Mouse (Mus musculus) limb, embryonic 10.5 days (tissue): Measurements from ENCODE around the gene Fam185a. TPM values are rescaled to one million over a fixed set of nuclear protein-coding genes. Genes with fewer than 3 reads are reported as not detected.

ENCODE experiments used
- DNase-seq: peaks from one replicate; pipeline ENCODE4 v3.0.0-alpha.2; 2017; ENCODE audit warnings: low spot score
- H3K27ac ChIP-seq: fragments of 300-500 bp; sonication (generic); 2 replicates; pipeline ENCODE4 v1.5.1; 2016; ENCODE audit warnings: mild to moderate bottlenecking
- H3K27me3 ChIP-seq: fragments of 300-500 bp; sonication (generic); 2 replicates; pipeline ENCODE4 v1.6.1; 2016; ENCODE audit warnings: low read depth, mild to moderate bottlenecking; ENCODE audit not compliant: poor library complexity, severe bottlenecking
- H3K36me3 ChIP-seq: fragments of 300-500 bp; sonication (generic); 2 replicates; pipeline ENCODE4 v1.6.1; 2016; ENCODE audit warnings: mild to moderate bottlenecking, moderate library complexity
- H3K4me1 ChIP-seq: fragments of 300-500 bp; sonication (generic); 2 replicates; pipeline ENCODE4 v1.6.1; 2016
- H3K4me3 ChIP-seq: fragments of 300-500 bp; sonication (generic); 2 replicates; pipeline ENCODE4 v1.5.1; 2016; ENCODE audit warnings: mild to moderate bottlenecking, moderate library complexity
- H3K9me3 ChIP-seq: fragments of 300-500 bp; sonication (generic); replicated peaks from 2 replicates; pipeline ENCODE4 v1.6.1; 2016; ENCODE audit warnings: mild to moderate bottlenecking
- WGBS: fragments of 180-500 bp; shearing (Covaris S2); methylation state at CpG from one replicate; pipeline ENCODE4 v1.1.7; 2016; 5-methylcytosine and 5-hydroxymethylcytosine counted together
- polyA plus RNA-seq: library from polyadenylated mRNA; unstranded; fragments of >200 nt; fragmentation: Nextera tagmentation; extraction: Ambion mirVana; gene quantifications from 2 replicates; pipeline ENCODE4 v1.2.1, GENCODE M21; 2016

The Fam185a gene
- polyA plus RNA-seq, 1 experiment from 2014 or later = 6.9 TPM

- Histone ChIP-seq H3K27me3 (no peaks in the 10 kb centered on the region), H3K4me3 (no peak overlapping the region), H3K27ac (no peak overlapping the region), H3K9me3 (no peaks in the 10 kb centered on the region), H3K4me1 (0 out of 2 replicates have a peak, but pooled peaks cover 4% of the 10 kb centered on the region), H3K36me3 (no peaks in the 10 kb centered on the region)
- DNase-seq = no peak
- WGBS = 61% methylated on average over 13 of the region's 13 CpGs
These were observed 33.0 kb upstream of the Fam185a start for GRCm38 (mm10) chr5:21391616-21392384.

GRCm38 (mm10) chr5:21394562-21394961 lies 30.2 kb upstream of the Fam185a start:
- DNase-seq = no peak
- no peaks in the 10 kb centered on the region for H3K36me3 ChIP-seq
- 79% methylated on average over 2 of the region's 2 CpGs for WGBS
- 0 out of 2 replicates have a peak, but pooled peaks cover 4% of the 10 kb centered on the region for H3K4me1 ChIP-seq
- H3K9me3 ChIP-seq = no peaks in the 10 kb centered on the region
- no peak overlapping the region for H3K27ac ChIP-seq
- H3K27me3 ChIP-seq = no peaks in the 10 kb centered on the region
- H3K4me3 ChIP-seq = no peak overlapping the region

DNA sequence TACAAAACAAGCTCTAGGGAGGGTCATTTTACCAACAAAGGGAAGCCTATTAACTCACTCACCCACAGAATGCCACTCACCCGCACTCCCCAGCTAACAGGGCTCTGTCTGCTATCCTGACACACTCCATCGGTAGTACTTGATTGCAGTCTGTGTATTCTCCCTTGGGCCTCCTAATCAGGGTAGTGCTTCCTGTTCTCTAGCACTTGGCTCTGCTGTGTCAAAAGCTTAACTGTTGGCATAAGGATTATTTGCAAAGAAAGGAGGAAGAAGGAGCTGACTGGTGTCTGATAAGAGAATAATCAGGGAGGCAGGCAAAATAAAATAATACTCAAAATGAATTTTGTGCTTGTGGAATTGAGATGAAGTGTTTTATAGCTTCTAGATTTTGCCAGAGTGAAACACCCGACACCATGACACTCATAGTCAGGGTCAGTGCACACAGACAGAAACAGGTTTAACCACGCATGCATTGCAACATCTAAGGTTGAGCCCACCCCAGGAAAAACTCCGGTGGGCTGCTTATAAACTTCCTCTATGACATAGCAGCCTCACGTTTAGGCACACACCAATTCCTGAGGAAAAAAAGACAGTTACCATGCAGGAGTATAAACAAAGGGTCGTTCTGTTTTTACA lies 29.4 kb upstream of the Fam185a start:
- Histone ChIP-seq H3K36me3 (no peaks in the 10 kb centered on the region), H3K27me3 (no peaks in the 10 kb centered on the region), H3K4me1 (0 out of 2 replicates have a peak, but pooled peaks cover 4% of the 10 kb centered on the region), H3K9me3 (no peaks in the 10 kb centered on the region), H3K4me3 (no peak overlapping the region), H3K27ac (no peak overlapping the region)
- no peak for DNase-seq
- WGBS = 69% methylated on average over 7 of the region's 7 CpGs

GRCm38 (mm10) chr5:21411261-21411666 lies 13.5 kb upstream of the Fam185a start:
- Histone ChIP-seq H3K36me3 (no peaks in the 10 kb centered on the region), H3K9me3 (no peaks in the 10 kb centered on the region), H3K4me1 (no peaks in the 10 kb centered on the region), H3K4me3 (no peak overlapping the region), H3K27ac (no peak overlapping the region), H3K27me3 (no peaks in the 10 kb centered on the region)
- WGBS = 89% methylated on average over 5 of the region's 5 CpGs
- no peak for DNase-seq

- Histone ChIP-seq H3K27me3 (no peaks in the 10 kb centered on the region), H3K4me1 (no peaks in the 10 kb centered on the region), H3K27ac (no peak overlapping the region), H3K36me3 (no peaks in the 10 kb centered on the region), H3K9me3 (no peaks in the 10 kb centered on the region), H3K4me3 (no peak overlapping the region)
- 85% methylated on average over 5 of the region's 5 CpGs for WGBS
- no peak for DNase-seq
These were observed 12.7 kb upstream of the Fam185a start for GRCm38 (mm10) chr5:21412056-21412455.

GRCm38 (mm10) chr5:21413322-21413721 lies 11.4 kb upstream of the Fam185a start:
- WGBS = 92% methylated on average over 3 of the region's 3 CpGs
- no peak for DNase-seq
- Histone ChIP-seq H3K27ac (no peak overlapping the region), H3K4me1 (no peaks in the 10 kb centered on the region), H3K4me3 (no peak overlapping the region), H3K36me3 (no peaks in the 10 kb centered on the region), H3K27me3 (no peaks in the 10 kb centered on the region), H3K9me3 (no peaks in the 10 kb centered on the region)

DNA sequence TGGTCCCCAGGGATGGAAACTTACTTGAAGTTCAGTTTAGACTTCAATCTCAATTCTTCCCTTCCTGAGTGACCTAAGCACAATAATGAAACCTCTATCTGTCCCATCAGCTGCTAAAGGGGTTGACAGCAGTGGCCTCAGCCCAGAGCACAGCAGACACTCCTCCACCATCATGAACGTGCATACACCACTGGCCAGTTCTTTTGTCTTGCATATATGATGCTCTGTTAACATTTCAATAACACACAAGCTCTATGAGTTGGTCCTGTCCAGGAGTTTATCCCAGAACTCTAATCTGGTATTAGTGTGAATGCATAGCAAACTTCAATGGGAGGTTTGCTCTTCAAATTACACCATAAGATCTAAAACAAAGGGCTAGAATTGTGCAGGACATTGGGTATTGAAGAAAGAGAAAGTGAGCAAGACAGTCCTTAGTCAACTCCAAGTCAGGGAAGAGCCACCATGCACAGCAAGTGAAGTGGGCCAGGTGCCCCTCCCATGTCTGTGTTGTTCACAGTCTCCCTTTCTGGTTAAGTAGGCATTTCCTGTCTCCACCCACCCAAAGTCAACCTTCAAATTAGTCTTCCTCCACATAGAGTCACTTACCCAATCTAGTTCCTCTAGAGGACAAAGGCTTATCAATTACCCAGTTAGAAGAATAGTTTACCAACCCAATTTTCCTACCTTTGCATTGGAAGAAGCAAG lies 10.5 kb upstream of the Fam185a start:
- H3K4me3 ChIP-seq = no peak overlapping the region
- WGBS = 72% methylated on average over 1 of the region's 1 CpGs

DNA sequence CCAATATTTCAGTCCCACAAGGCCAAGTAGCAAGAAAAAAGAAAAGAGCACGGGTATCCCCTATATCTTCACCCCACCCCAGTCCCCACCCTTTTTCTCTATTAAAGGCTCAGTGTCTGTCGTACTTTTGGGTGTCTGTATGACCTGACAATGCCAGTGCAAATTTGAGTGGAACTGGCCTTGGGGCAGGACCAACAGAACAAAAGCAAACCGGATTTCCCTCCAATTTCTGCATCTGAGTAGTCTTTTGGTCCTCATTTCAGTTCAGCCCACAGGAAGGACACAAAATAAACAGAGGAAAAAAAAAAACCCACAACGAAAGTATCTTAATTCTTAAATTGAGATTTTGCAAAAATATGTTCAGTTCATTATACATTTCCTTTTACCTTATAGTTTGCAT lies 6.1 kb upstream of the Fam185a start:
- Histone ChIP-seq H3K27me3 (no peaks in the 10 kb centered on the region), H3K27ac (no peak overlapping the region), H3K36me3 (no peaks in the 10 kb centered on the region), H3K4me1 (no peaks in the 10 kb centered on the region), H3K9me3 (no peaks in the 10 kb centered on the region), H3K4me3 (no peak overlapping the region)
- whole genome bisulfite sequencing = 76% methylated on average over 4 of the region's 4 CpGs
- no peak for DNase-seq

More for the DNA sequence above, 10.5 kb upstream of the Fam185a start:
- Histone ChIP-seq H3K36me3 (no peaks in the 10 kb centered on the region), H3K27ac (no peak overlapping the region), H3K9me3 (no peaks in the 10 kb centered on the region), H3K4me1 (no peaks in the 10 kb centered on the region), H3K27me3 (no peaks in the 10 kb centered on the region)
- no peak for DNase-seq

- Histone ChIP-seq H3K27me3 (no peaks in the 10 kb centered on the region), H3K4me1 (peaks cover 6% of the 10 kb centered on the region), H3K27ac (no peak overlapping the region), H3K36me3 (no peaks in the 10 kb centered on the region), H3K4me3 (no peak overlapping the region), H3K9me3 (no peaks in the 10 kb centered on the region)
- no peak for DNase-seq
- WGBS = 58% methylated on average over 1 of the region's 1 CpGs
These were observed 4.1 kb upstream of the Fam185a start for GRCm38 (mm10) chr5:21420609-21421008.

DNA sequence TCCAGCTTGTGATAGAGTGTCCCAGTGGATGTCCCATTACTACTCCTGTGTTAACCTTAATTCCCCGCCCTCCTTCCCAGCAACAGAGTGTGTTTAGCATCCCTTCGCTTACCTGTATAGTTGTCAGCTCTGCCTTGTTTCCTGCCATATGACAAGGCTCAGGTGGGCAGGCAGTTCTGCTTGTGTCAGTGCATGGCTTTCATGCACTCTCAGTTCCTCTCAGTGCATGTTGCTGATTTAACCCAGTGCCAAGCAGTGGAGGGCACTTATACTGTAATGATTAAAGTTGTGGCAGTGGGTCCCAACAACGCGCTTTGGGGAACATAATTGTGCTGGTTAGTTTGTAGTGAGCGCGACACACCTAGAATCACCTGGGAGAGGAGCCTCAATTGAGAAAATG lies 1.9 kb downstream of the Fam185a start:
- DNase-seq = no peak
- H3K9me3 ChIP-seq = no peaks in the 10 kb centered on the region
- H3K36me3 ChIP-seq = no peaks in the 10 kb centered on the region
- no peaks in the 10 kb centered on the region for H3K27me3 ChIP-seq
- H3K4me3 ChIP-seq = no peak overlapping the region; the same call in 1 of the 2 replicates
- peaks cover 20% of the 10 kb centered on the region for H3K4me1 ChIP-seq
- WGBS = 93% methylated on average over 6 of the region's 6 CpGs
- H3K27ac ChIP-seq = no peak overlapping the region

DNA sequence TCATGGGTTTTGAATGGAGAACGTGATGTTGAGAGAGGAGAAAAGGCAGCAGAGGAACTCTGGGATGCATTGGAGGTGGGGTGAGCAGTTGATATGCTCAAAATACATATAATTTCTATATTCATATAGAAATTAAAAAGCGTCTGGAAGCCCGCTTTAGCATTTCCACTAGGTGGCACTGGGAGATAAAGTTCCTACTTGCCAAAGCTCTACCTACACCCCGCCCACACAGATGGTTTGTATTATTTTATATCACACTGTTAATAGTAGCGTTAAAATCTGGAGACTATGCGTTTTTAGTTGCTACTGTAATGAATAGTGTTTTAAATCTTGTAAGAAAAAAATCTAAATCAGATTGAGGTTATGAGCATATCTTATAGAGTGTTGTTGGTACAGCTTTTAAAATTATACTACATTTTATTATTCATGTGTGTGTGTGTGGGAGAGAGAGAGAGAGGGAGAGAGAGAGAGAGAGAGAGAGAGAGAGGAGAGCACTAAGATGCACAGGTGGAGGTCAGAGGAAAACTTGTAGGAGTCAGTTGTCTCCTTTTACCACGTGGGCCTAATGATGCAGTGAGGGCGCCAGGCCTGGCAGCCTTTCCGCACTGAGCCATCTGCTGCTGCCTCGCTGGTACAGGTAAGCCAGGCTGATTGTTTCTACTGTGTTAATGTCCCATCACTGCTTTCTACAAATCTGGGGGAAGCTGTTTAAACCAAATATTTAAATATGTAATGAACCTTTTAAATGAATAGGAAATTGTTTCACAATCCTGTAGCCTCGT lies 9.6 kb downstream of the Fam185a start:
- H3K27ac ChIP-seq = no peak overlapping the region
- no peaks in the 10 kb centered on the region for H3K4me1 ChIP-seq
- H3K36me3 ChIP-seq = no peaks in the 10 kb centered on the region
- DNase-seq = no peak
- H3K9me3 ChIP-seq = no peaks in the 10 kb centered on the region
- H3K4me3 ChIP-seq = no peak overlapping the region
- WGBS = 84% methylated on average over 11 of the region's 11 CpGs
- no peaks in the 10 kb centered on the region for H3K27me3 ChIP-seq

- Histone ChIP-seq H3K4me3 (no peak overlapping the region), H3K9me3 (no peaks in the 10 kb centered on the region), H3K27ac (no peak overlapping the region), H3K4me1 (no peaks in the 10 kb centered on the region), H3K27me3 (no peaks in the 10 kb centered on the region), H3K36me3 (no peaks in the 10 kb centered on the region)
- DNase-seq = no peak
- WGBS = 89% methylated on average over 8 of the region's 8 CpGs
These were observed 11.8 kb downstream of the Fam185a start for GRCm38 (mm10) chr5:21436471-21436975.
